Mouse (Mus musculus) adrenal gland, postnatal 10 days (tissue): ENCODE measurements around the gene Srsy. TPM values are rescaled to one million over a fixed set of nuclear protein-coding genes. Genes with fewer than 3 reads are reported as not detected.
"Not testable (repeated sequence)": the region's sequence is repeated elsewhere in the genome, so short reads cannot be mapped to it uniquely, and the experiment has no call there.

Source experiments
- DNase-seq: peaks from one replicate; pipeline ENCODE4 v3.0.0; 2021; ENCODE audit warnings: mixed read lengths
- long read RNA-seq, 2 experiments: library from polyadenylated mRNA; stranded (forward); transcript quantifications; one replicate each; pipeline ENCODE4 v2.0.0; 2021
- total RNA-seq, 2 experiments: library from RNA; stranded (reverse); gene quantifications; 2 replicates each; pipeline ENCODE4 v1.2.3; 2021

Gene Srsy
- not detected for total RNA-seq
- long read RNA-seq, experiment 1, result 0 reads
- long read RNA-seq, experiment 2, result 0 reads

DNA sequence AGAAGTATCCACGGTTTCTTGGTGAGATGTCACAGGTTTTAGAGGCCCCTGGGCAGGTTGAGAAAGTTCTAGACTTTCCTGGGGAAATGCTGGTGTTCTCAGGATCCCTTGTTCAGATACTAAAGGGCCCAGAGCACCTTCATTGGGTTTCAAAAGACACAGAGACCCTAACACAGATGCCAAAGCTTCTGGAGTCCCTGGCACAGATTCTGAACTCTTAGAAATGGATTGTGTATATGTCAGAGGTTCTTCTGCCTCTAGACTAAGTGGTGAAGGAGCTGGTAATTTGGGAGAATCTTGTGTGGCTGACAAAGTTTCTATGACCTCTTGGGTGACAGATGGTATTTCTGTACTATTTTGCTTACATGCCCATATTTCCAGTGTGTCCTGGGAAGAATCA, at the start of gene Srsy:
TSS of gene Srsy (minus strand) at position 101 of the 400 bp plus-strand sequence.
- not testable (repeated sequence) for DNase-seq

Other genes starting within 250 kb of the Srsy start
- gene Gm21904, start 91.1 kb downstream of the Srsy start, total RNA-seq, result not detected
- gene Gm20772, start 62.6 kb downstream of the Srsy start, total RNA-seq, result not detected
- gene Gm20831, start 62.6 kb downstream of the Srsy start, total RNA-seq, result not detected
- not detected for gene Gm21764, start 124.5 kb upstream of the Srsy start, total RNA-seq
- gene Ssty1, start 151.8 kb upstream of the Srsy start, total RNA-seq, result not detected